Mouse (Mus musculus) heart, adult 2 months (tissue): ENCODE measurements at regions not wholly inside any gene's neighbourhood (a gene's known extent, or its start where the extent isn't known, plus 50 kb on each side); places are given as distances from the start of the nearest gene placed in this dataset.

ENCODE experiments used
- DNase-seq, 2 experiments: peaks; one replicate each; pipeline ENCODE4 v3.0.0; 2021
- H3K27ac ChIP-seq: fragments of 200-600 bp; 2 replicates; pipeline ENCODE4 v1.8.1; 2022
- H3K27me3 ChIP-seq: fragments of 200-500 bp; 2 replicates; pipeline ENCODE4 v1.6.1; 2012; ENCODE audit warnings: mild to moderate bottlenecking, low read length, inconsistent platforms, mixed read lengths; ENCODE audit not compliant: control insufficient read depth, insufficient read depth
- H3K36me3 ChIP-seq: fragments of 200-500 bp; 2 replicates; pipeline ENCODE4 v1.6.1; 2012; ENCODE audit warnings: low read length, inconsistent platforms; ENCODE audit not compliant: control insufficient read depth, insufficient read depth
- H3K4me1 ChIP-seq: fragments of 200-500 bp; 2 replicates; pipeline ENCODE4 v1.6.1; 2011; ENCODE audit warnings: low read length; ENCODE audit not compliant: control insufficient read depth, insufficient read depth
- H3K4me3 ChIP-seq: fragments of 200-600 bp; 2 replicates; pipeline ENCODE4 v1.8.1; 2022
- H3K79me2 ChIP-seq: fragments of 200-500 bp; replicated peaks from 2 replicates; pipeline ENCODE4 v1.6.1; 2012; ENCODE audit warnings: mild to moderate bottlenecking, inconsistent platforms, low read length, moderate library complexity, mixed read lengths; ENCODE audit not compliant: control insufficient read depth, insufficient read depth
- H3K9ac ChIP-seq: fragments of 200-500 bp; 2 replicates; pipeline ENCODE4 v1.6.1; 2012; ENCODE audit warnings: low read depth, mild to moderate bottlenecking, control low read depth, inconsistent platforms, low read length, mixed read lengths
- CTCF ChIP-seq: fragments of 200-600 bp; IDR thresholded peaks from 2 replicates; pipeline ENCODE4 v1.8.1; 2022; ENCODE audit warnings: antibody characterized with exemption, mild to moderate bottlenecking, moderate library complexity
- EP300 ChIP-seq: fragments of 200-500 bp; IDR thresholded peaks from 2 replicates; pipeline ENCODE4 v1.6.1; 2011; ENCODE audit warnings: low read depth, low read length, control low read depth; ENCODE audit not compliant: insufficient read depth
- POLR2A ChIP-seq: fragments of 200-500 bp; IDR thresholded peaks from 2 replicates; pipeline ENCODE4 v1.6.1; 2011; ENCODE audit warnings: mild to moderate bottlenecking, low read depth, low read length, control low read depth; ENCODE audit not compliant: insufficient read depth
- WGBS: fragments of 180-500 bp; shearing (Covaris S2); methylation state at CpG from one replicate; pipeline ENCODE4 v1.1.7; 2018; 5-methylcytosine and 5-hydroxymethylcytosine counted together
- intact Hi-C: fragments of 180-260 bp; cut with DNase I; formaldehyde crosslinking; loops from one replicate; pipeline ENCODE4 v1.15.1; 2025

GRCm38 (mm10) chr15:60548045-60548444, 305.5 kb downstream of the Fam84b start:
- Histone ChIP-seq H3K4me1 (no peaks in the 10 kb centered on the region), H3K27ac (no peak overlapping the region), H3K79me2 (no peaks in the 10 kb centered on the region), H3K4me3 (no peak overlapping the region), H3K36me3 (no peaks in the 10 kb centered on the region), H3K27me3 (no peaks in the 10 kb centered on the region), H3K9ac (no peak overlapping the region)
- intact Hi-C loops = no loop called here
- no peak for DNase-seq
- TF ChIP-seq POLR2A (no peak), CTCF (no peak), EP300 (no peak)
- WGBS = 65% methylated on average over 7 of the region's 7 CpGs

- Histone ChIP-seq H3K79me2 (no peaks in the 10 kb centered on the region), H3K4me3 (no peak overlapping the region), H3K36me3 (no peaks in the 10 kb centered on the region), H3K4me1 (no peaks in the 10 kb centered on the region), H3K27me3 (no peaks in the 10 kb centered on the region), H3K9ac (no peak overlapping the region), H3K27ac (no peak overlapping the region)
- TF ChIP-seq EP300 (no peak), POLR2A (no peak), CTCF (no peak)
- DNase-seq = no peak
- WGBS = 72% methylated on average over 4 of the region's 4 CpGs
- intact Hi-C loops = no loop called here
Measured at GRCm38 (mm10) chr15:60537191-60537590, 316.4 kb downstream of the Fam84b start.

DNA sequence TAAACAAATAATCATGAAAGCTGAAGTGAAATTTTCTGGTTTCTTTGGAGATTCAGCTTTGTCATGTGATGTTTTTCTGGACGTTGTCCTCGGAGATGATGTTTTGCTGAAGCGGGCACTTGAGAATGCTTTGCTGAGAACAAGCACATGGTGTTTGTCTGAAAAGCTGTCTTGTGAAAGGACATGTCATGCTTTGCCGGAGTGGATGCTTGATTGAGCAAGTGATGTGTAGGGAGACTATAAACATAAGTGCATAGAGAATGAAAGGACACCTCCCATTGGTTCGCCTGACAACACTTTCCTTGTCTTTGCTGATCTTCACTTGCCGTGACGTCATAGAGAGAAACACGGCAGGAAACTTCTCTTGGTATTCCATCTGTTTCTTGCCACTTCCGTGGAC, 318.9 kb downstream of the Fam84b start:
- DNase-seq = no peak
- Histone ChIP-seq H3K36me3 (no peaks in the 10 kb centered on the region), H3K27ac (no peak overlapping the region), H3K79me2 (no peaks in the 10 kb centered on the region), H3K4me1 (no peaks in the 10 kb centered on the region), H3K4me3 (no peak overlapping the region), H3K9ac (no peak overlapping the region), H3K27me3 (no peaks in the 10 kb centered on the region)
- TF ChIP-seq CTCF (no peak), POLR2A (no peak), EP300 (no peak)
- 72% methylated on average over 9 of the region's 9 CpGs for WGBS
- intact Hi-C loops = no loop called here

DNA sequence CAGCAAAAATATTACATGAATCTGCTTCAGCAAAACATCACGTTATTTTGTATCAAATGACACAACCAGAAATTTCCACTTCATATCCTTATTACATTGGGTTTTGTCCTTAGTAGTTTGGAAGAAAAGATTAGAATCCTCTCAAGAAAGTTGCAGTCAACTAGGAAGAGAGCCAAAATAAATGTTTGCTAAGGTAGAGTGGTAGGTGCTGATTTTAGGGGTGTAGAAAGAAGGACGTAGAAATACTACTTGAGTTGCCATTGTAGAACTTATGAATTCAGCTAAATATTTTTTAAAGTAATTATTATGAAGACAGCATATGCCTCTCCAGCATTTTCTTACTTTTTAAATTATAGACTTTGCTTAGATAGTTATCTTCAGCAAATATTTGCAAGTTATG, 336.8 kb downstream of the Fam84b start:
- intact Hi-C loops = no loop called here

GRCm38 (mm10) chr15:60476755-60477310, 376.7 kb downstream of the Fam84b start:
- intact Hi-C loops = no loop called here
- no peak overlapping the region for H3K4me3 ChIP-seq
- no peaks in the 10 kb centered on the region for H3K4me1 ChIP-seq
- H3K79me2 ChIP-seq = no peaks in the 10 kb centered on the region
- no peak for DNase-seq
- 66% methylated on average over 4 of the region's 4 CpGs for WGBS
- H3K27ac ChIP-seq = no peak overlapping the region
- H3K36me3 ChIP-seq = no peaks in the 10 kb centered on the region
- peaks cover 1% of the 10 kb centered on the region; the same call in 1 of the 2 replicates for H3K27me3 ChIP-seq
- TF ChIP-seq CTCF (no peak), POLR2A (no peak), EP300 (no peak)
- H3K9ac ChIP-seq = no peak overlapping the region

More for the DNA sequence above, 336.8 kb downstream of the Fam84b start:
- WGBS = 62% methylated on average over 2 of the region's 2 CpGs
- H3K9ac ChIP-seq = no peak overlapping the region
- no peaks in the 10 kb centered on the region for H3K79me2 ChIP-seq
- no peaks in the 10 kb centered on the region for H3K27me3 ChIP-seq
- H3K4me1 ChIP-seq = no peaks in the 10 kb centered on the region
- no peak for DNase-seq
- TF ChIP-seq EP300 (no peak), CTCF (no peak), POLR2A (no peak)
- H3K36me3 ChIP-seq = no peaks in the 10 kb centered on the region
- no peak overlapping the region for H3K4me3 ChIP-seq
- no peak overlapping the region for H3K27ac ChIP-seq

GRCm38 (mm10) chr15:60475086-60475485, 378.5 kb downstream of the Fam84b start:
- no peaks in the 10 kb centered on the region for H3K79me2 ChIP-seq
- H3K27me3 ChIP-seq = peaks cover 1% of the 10 kb centered on the region; the same call in 1 of the 2 replicates
- no peak overlapping the region for H3K27ac ChIP-seq
- no peak for TF ChIP-seq EP300
- no peak overlapping the region for H3K4me3 ChIP-seq
- no peaks in the 10 kb centered on the region for H3K36me3 ChIP-seq
- no peaks in the 10 kb centered on the region for H3K4me1 ChIP-seq
- DNase-seq = no peak
- H3K9ac ChIP-seq = no peak overlapping the region
- 69% methylated on average over 3 of the region's 3 CpGs for WGBS
- intact Hi-C loops = no loop called here
